Mouse (Mus musculus) right cerebral cortex, postnatal 36 days (tissue): Measurements from ENCODE around the gene Ddx49.
A peak's percentile ranks its signal among the peaks of the same experiment; 100 is the strongest.

Experiments
- DNase-seq, 2 experiments: peaks; one replicate each; pipeline ENCODE4 v3.0.0; 2022; ENCODE audit warnings: low spot score in 2 of 2, mixed read lengths in 1 of 2

The Ddx49 gene

GRCm38 (mm10) chr8:70302358-70302890 lies at the start of gene Ddx49, which contains the start of gene Cope:
TSS of gene Ddx49 (minus strand) at chr8:70302489.
TSS of gene Cope (plus strand) at chr8:70302518.
- peak; percentile 94 to 95 for DNase-seq

DNA sequence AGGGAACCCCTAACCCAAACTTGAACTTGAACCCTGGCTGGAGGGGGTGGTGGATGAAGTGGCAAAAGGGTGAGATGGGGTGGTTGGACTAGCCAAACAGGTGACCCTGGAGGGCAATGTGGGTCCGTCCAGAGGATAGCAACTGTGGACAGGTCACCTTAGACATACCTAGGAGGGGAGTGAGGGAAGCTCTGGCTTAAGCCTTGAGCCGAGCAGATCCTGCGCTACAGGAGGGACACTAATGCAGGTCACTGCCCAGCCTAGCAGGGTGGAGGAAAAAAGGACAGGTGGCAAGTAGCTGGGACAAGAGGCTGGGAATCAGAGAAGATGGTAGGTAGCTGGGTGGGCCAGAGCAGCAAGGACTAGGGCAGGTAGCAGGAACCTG lies 49.7 kb upstream of the Ddx49 start:
- no peak for DNase-seq

- no peak for DNase-seq
Observed at GRCm38 (mm10) chr8:70351035-70351999, 49.0 kb upstream of the Ddx49 start.

- DNase-seq, result no peak
Observed at GRCm38 (mm10) chr8:70347860-70348420, 45.7 kb upstream of the Ddx49 start.

- DNase-seq, result no peak
Observed at GRCm38 (mm10) chr8:70347443-70347842, 45.2 kb upstream of the Ddx49 start.

DNA sequence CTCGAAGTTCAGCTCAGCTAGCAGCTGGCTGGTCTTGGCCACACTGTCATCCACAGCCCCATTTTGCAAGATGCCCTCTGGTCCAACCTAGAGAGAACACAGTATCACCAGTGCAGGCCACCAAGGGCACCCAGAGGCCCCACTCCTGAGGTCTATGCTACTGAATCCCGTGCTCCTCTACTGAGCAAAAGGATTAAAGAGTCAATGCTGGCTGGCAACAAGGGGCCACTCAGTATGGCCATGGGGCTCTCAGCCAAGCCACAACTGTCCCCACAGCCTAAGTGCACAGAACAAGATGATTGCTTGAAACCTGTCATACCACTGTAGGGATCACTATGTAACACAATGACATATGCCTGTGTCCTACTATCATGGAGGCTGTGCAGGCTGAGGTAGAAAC lies 42.0 kb upstream of the Ddx49 start:
- no peak for DNase-seq

DNA sequence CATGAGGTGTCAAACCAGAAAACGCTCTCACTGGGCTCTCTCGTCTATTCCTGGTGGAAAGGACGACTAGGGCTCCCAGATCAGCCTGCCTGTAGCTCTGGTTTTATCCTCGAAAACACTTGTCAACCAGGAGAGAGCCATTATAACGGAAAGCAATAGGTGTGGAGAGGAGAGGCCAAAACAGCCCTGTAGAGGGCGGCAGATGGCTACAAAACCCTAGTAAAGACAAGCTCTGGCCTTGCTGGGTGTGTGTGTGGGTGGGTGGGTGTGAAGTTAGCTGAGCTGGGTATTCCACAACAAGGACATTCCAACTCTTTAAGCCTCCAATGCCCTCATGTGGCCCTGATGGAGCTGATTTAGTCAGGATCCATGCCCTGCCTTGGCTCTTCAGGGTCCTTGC lies 41.4 kb upstream of the Ddx49 start:
- no peak for DNase-seq

DNA sequence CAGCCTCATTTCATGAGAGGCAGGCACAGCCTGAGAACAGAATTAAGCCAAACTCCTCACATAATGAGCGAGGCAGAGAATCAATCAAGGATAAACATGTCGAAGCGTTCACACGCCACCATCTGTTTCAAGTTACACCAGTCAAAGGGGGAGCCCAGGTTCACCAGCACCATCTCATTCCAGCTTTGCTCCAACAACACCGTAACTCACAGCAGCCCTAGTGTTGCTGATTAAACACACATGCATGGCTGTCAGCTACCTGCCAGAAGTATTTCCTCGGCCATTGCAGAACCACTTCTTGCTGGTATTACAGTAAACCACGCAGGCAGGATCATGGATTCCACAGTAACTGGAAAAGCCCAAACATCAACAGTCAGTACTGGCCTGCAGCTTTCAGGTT lies 40.8 kb upstream of the Ddx49 start:
- DNase-seq, result no peak

GRCm38 (mm10) chr8:70342007-70342406 lies 39.7 kb upstream of the Ddx49 start:
- DNase-seq, result no peak

- no peak for DNase-seq
Observed at GRCm38 (mm10) chr8:70340659-70341058, 38.4 kb upstream of the Ddx49 start.

DNA sequence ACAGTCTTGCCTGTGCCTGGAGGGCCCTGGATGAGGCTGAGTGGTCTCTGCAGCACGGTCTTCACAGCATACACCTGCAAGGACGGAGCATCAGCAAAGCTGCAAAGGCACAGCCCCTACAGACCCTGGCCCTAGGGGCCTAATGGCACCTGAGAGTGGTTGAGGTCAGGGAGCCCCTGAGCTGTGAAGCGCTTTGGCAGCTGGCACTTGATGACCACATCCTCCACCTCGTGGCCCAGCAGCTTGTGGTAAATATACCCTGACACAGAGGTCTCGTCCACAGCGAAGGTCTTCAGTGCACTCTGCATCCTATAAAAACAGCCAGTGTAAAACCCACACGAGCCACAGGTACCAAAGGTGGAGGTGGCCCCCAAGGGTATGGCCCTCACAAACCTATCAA lies 36.6 kb upstream of the Ddx49 start:
- no peak for DNase-seq

DNA sequence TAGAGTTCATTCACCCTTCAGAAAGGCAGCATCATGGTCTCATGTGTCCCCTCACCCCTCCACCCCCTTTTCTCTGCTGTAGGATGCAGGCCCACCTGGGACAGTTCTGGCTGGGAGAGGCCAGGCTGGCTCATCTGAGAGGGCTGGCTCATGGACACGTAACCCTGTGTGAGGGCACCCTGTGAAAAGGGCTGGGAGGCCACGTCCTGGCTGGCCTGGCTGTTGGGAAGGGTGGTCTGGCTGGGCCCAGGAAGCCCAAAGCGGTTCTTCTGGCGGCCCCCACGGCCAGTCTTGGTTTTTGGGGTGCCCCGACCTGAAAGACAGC lies 30.6 kb upstream of the Ddx49 start:
- DNase-seq, result no peak

DNA sequence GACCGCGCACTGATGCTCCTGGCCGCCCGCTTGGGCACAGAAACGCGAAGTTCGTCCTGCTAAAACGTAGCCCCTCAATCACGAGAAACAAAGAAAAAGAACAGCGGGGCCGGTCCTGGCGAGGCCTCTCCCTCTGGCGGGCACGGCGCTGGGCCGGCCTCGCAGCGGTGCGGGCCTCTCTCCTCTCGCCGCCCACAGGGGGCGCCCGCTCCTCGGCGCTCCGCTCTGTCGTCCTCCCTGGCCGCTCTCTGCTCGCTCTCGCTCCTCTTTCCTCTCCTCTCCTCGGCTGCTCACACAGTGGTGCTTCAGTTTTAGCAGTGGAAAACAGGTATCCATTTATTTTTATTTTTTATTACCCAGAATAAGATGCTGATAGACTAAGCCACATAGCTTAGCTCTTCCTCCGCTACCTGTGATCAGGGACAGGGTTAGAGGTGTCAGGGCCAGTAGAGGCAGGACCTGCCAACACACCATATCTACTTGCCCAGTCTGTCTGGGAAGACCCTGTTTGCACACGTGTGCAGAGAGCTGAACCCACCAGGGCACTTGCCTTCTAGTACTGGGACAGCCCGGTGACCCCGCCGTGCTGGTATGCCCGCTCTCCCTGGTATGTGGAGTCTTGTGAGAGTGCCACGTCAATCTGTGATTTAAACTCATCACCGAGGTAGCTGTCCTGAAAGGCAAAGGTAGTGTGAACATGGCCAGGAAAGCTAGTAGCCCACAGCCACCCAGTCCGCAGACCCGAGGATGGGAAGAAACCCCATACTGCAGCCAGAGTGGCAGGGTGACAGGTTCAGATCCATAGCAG lies 30.0 kb upstream of the Ddx49 start:
- no peak for DNase-seq

DNA sequence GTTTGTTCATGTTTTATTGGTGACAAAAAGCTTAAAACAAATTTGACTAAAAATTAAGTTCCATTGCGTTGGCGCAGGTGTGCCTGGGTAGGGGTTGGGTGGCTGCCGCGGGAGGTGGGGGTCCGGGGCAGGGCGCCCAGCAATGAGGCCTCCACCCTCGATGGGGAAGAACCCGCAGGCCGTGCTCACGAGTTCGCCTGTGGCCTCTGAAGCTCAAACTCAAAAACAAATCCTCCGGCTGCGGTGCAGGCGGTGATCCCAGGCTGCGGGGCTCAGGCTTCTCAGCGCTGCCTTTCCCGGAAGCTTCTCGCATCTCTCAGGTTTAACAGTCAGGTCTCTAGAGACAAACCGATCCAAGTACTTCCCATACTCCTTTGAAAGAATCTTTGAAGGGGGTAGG lies 29.2 kb upstream of the Ddx49 start:
- DNase-seq, result no peak

- peak; percentile 65 to 70 for DNase-seq
Observed at GRCm38 (mm10) chr8:70330741-70331364, 28.6 kb upstream of the Ddx49 start.

- DNase-seq, result no peak
Observed at GRCm38 (mm10) chr8:70329835-70330740, 27.8 kb upstream of the Ddx49 start.

GRCm38 (mm10) chr8:70329124-70329834 lies 27.0 kb upstream of the Ddx49 start, which contains the start of gene Gdf1:
TSS of gene Gdf1 (plus strand) at chr8:70329817.
- DNase-seq, result no peak

GRCm38 (mm10) chr8:70327512-70327911 lies 25.2 kb upstream of the Ddx49 start:
- DNase-seq, result no peak

DNA sequence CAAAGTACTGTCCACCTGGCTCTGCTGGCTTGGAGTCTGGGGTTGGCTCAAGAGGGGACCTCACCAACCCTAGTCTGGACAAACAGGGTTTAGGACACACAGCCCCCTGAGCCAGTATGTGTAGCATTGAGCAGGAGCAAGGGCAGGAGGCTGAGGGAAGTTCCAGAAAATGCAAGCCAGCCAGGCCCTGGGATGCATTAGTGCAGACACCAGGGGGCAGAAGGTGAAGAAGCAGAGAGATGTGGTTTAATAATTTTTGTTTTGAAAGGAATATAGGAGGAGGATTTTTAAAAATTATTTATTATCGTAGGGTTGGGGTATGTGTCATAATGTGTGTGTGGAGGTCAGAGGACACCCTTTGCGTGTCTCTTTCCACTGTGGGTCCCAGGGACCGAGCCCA lies 21.4 kb upstream of the Ddx49 start:
- DNase-seq, result no peak

DNA sequence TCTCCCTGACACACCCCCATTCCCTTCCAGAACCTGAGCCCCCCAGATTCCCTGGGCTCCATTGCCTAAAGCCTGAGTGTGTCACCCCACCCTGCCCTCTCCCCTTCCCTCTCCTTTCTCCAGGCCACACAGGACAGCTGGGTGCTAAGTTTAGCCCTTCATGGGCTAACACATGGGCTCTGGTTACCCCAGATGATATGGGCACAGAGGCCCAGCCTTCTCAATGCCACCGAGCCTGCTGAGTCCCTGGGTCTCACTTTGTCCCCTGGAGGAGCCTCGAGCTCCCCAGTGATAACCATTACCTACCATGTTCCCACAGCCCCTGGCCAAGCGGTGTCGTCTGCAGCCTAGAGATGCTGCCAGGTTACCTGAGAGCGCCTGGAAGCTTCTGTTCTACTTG lies 15.6 kb upstream of the Ddx49 start:
- no peak for DNase-seq
